Mouse (Mus musculus) testis, adult 2 months (tissue): ENCODE measurements around the gene Slc22a4.
"Not testable (repeated sequence)": the region's sequence is repeated elsewhere in the genome, so short reads cannot be mapped to it uniquely, and the experiment has no call there.

Experiments used
- CTCF ChIP-seq: fragments of 200-500 bp; IDR thresholded peaks from 2 replicates; pipeline ENCODE4 v1.5.1; 2012; ENCODE audit warnings: low read depth, mild to moderate bottlenecking, inconsistent platforms, low read length, moderate library complexity; ENCODE audit not compliant: control insufficient read depth, insufficient read depth, insufficient replicate concordance
- POLR2A ChIP-seq: fragments of 200-500 bp; IDR thresholded peaks from 2 replicates; pipeline ENCODE4 v1.6.1; 2012; ENCODE audit warnings: low read depth, mild to moderate bottlenecking, inconsistent platforms, low read length, moderate library complexity; ENCODE audit not compliant: control insufficient read depth

DNA sequence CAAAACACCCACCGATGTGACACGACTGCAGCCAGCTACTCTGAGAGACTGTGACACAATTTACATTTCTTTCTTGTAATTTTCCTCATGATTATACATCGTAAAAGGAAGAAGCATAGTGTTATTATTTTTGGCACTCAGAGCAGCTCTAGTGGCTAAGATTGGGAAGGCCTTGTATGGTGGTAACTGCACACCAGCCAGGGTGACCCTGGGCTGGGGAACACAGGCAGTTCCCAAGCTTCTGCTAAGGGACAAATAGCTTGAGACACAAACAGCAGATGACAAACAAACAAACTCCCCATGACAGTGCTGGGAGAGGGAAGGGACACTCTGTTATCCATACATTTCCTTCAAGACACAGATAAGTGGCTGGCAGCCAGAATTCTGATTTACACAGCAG is 77.8 kb downstream of the Slc22a4 start:
- TF ChIP-seq CTCF, POLR2A: not testable (repeated sequence)
